Mouse (Mus musculus) T-helper 17 cell (primary cell): ENCODE results near the gene Pikfyve.
"Not testable (repeated sequence)": the region's sequence is repeated elsewhere in the genome, so short reads cannot be mapped to it uniquely, and the experiment has no call there.

Source experiments
- in situ Hi-C, 2 experiments: fragments of 300-600 bp; cut with MboI, MseI; formaldehyde crosslinking; loops; 1 replicate in 1 of 2; 2 replicates in 1 of 2; pipeline ENCODE4 v1.15.1; 2025; ENCODE audit warnings: high pct_unique_total_duplicates in 2 of 2

Pikfyve gene

GRCm38 (mm10) chr1:65181459-65181858 lies 5.0 kb upstream of the Pikfyve start:
- in situ Hi-C loops = loop anchor here (10.0 to 25.0 kb wide), 3 partner anchors 227 to 1994 kb away; partner anchors contain the start of genes Creb1 (in 1 of the 2), Eef1b2 (in 1 of the 2), Ndufs1 (in 1 of the 2) and Plekhm3 (in 1 of the 2)

- in situ Hi-C loops = loop anchor here (10.0 to 25.0 kb wide), 3 partner anchors 229 to 1997 kb away; partner anchors contain the start of genes Creb1 (in 1 of the 2), Eef1b2 (in 1 of the 2), Ndufs1 (in 1 of the 2) and Plekhm3 (in 1 of the 2)
Measured at GRCm38 (mm10) chr1:65183994-65184393, 2.5 kb upstream of the Pikfyve start.

GRCm38 (mm10) chr1:65185011-65185410 lies 1.5 kb upstream of the Pikfyve start:
- in situ Hi-C loops = loop anchor here (10.0 to 25.0 kb wide), 3 partner anchors 230 to 1998 kb away; partner anchors contain the start of genes Creb1 (in 1 of the 2), Eef1b2 (in 1 of the 2), Ndufs1 (in 1 of the 2) and Plekhm3 (in 1 of the 2)

- in situ Hi-C loops = loop anchor here (10.0 to 25.0 kb wide), 3 partner anchors 231 to 1998 kb away; partner anchors contain the start of genes Creb1 (in 1 of the 2), Eef1b2 (in 1 of the 2), Ndufs1 (in 1 of the 2) and Plekhm3 (in 1 of the 2)
Measured at GRCm38 (mm10) chr1:65185524-65186205, 818 bp upstream of the Pikfyve start.

- in situ Hi-C loops = loop anchor here (10.0 to 25.0 kb wide), 3 partner anchors 232 to 2000 kb away; partner anchors contain the start of genes Creb1 (in 1 of the 2), Eef1b2 (in 1 of the 2), Ndufs1 (in 1 of the 2) and Plekhm3 (in 1 of the 2)
Measured at GRCm38 (mm10) chr1:65187074-65187430, 569 bp downstream of the Pikfyve start.

GRCm38 (mm10) chr1:65190172-65190571 lies 3.7 kb downstream of the Pikfyve start:
- in situ Hi-C loops = loop anchor here in 1 of 2 experiments (10.0 to 25.0 kb wide), 2 partner anchors 1515 to 2003 kb away; partner anchors contain the start of genes Eef1b2, Ndufs1 and Rpe

- in situ Hi-C loops = loop anchor here in 1 of 2 experiments (10.0 to 25.0 kb wide), 2 partner anchors 1512 to 2006 kb away; partner anchors contain the start of genes Eef1b2, Ndufs1 and Rpe
Measured at GRCm38 (mm10) chr1:65193226-65193625, 6.7 kb downstream of the Pikfyve start.

GRCm38 (mm10) chr1:65198425-65198824 lies 11.9 kb downstream of the Pikfyve start:
- in situ Hi-C loops = loop anchor here in 1 of 2 experiments (10.0 to 25.0 kb wide), 2 partner anchors 1506 to 2011 kb away; partner anchors contain the start of genes Eef1b2, Ndufs1 and Rpe

GRCm38 (mm10) chr1:65198861-65199260 lies 12.4 kb downstream of the Pikfyve start:
- in situ Hi-C loops = loop anchor here in 1 of 2 experiments (10.0 to 25.0 kb wide), 2 partner anchors 1506 to 2012 kb away; partner anchors contain the start of genes Eef1b2, Ndufs1 and Rpe

GRCm38 (mm10) chr1:65204299-65204698 lies 17.8 kb downstream of the Pikfyve start:
- in situ Hi-C loops = no loop called here

- in situ Hi-C loops = no loop called here
Measured at GRCm38 (mm10) chr1:65213214-65213613, 26.7 kb downstream of the Pikfyve start.

- in situ Hi-C loops = no loop called here
Measured at GRCm38 (mm10) chr1:65217567-65217966, 31.1 kb downstream of the Pikfyve start.

- in situ Hi-C loops = no loop called here
Measured at GRCm38 (mm10) chr1:65217972-65218371, 31.5 kb downstream of the Pikfyve start.

- in situ Hi-C loops = no loop called here
Measured at GRCm38 (mm10) chr1:65223654-65224053, 37.2 kb downstream of the Pikfyve start.

- in situ Hi-C loops = no loop called here
Measured at GRCm38 (mm10) chr1:65227681-65228080, 41.2 kb downstream of the Pikfyve start.

GRCm38 (mm10) chr1:65229768-65230167 lies 43.3 kb downstream of the Pikfyve start:
- in situ Hi-C loops = not testable (repeated sequence)

GRCm38 (mm10) chr1:65230566-65230965 lies 44.1 kb downstream of the Pikfyve start:
- in situ Hi-C loops = no loop called here

- in situ Hi-C loops = no loop called here
Measured at GRCm38 (mm10) chr1:65237712-65238111, 51.2 kb downstream of the Pikfyve start.

GRCm38 (mm10) chr1:65245637-65246036 lies 59.2 kb downstream of the Pikfyve start:
- in situ Hi-C loops = no loop called here

- in situ Hi-C loops = no loop called here
Measured at GRCm38 (mm10) chr1:65280461-65280860, 94.0 kb downstream of the Pikfyve start.

- in situ Hi-C loops = no loop called here
Measured at GRCm38 (mm10) chr1:65281756-65282155, 95.3 kb downstream of the Pikfyve start, which contains the start of gene Pth2r. Pth2r (plus strand) TSS chr1:65282056.

- in situ Hi-C loops = no loop called here
Measured at GRCm38 (mm10) chr1:65282766-65283165, 96.3 kb downstream of the Pikfyve start.
